Mouse (Mus musculus) T-helper 1 cell (primary cell): Measurements from ENCODE around the gene Btbd11.

ENCODE experiments used
- in situ Hi-C: fragments of 300-600 bp; cut with MboI, MseI; formaldehyde crosslinking; loops from one replicate; pipeline ENCODE4 v1.15.1; 2025; ENCODE audit warnings: high pct_unique_total_duplicates

The Btbd11 gene

GRCm38 (mm10) chr10:85386605-85387218, at the start of gene Btbd11:
Gene Btbd11, plus strand, starts transcription at chr10:85386814.
- in situ Hi-C loops = no loop called here

GRCm38 (mm10) chr10:85338733-85339132, 47.9 kb upstream of the Btbd11 start:
- in situ Hi-C loops = no loop called here

GRCm38 (mm10) chr10:85341867-85342266, 44.7 kb upstream of the Btbd11 start:
- in situ Hi-C loops = no loop called here

GRCm38 (mm10) chr10:85347171-85347570, 39.4 kb upstream of the Btbd11 start:
- in situ Hi-C loops = no loop called here

- in situ Hi-C loops = no loop called here
Observed at GRCm38 (mm10) chr10:85352505-85352904, 34.1 kb upstream of the Btbd11 start.

GRCm38 (mm10) chr10:85354270-85354669, 32.3 kb upstream of the Btbd11 start:
- in situ Hi-C loops = no loop called here

GRCm38 (mm10) chr10:85359501-85360066, 27.0 kb upstream of the Btbd11 start:
- in situ Hi-C loops = no loop called here

GRCm38 (mm10) chr10:85362766-85363442, 23.7 kb upstream of the Btbd11 start:
- in situ Hi-C loops = no loop called here

- in situ Hi-C loops = no loop called here
Observed at GRCm38 (mm10) chr10:85366876-85367275, 19.7 kb upstream of the Btbd11 start.

- in situ Hi-C loops = no loop called here
Observed at GRCm38 (mm10) chr10:85371309-85371708, 15.3 kb upstream of the Btbd11 start.

GRCm38 (mm10) chr10:85372108-85372507, 14.5 kb upstream of the Btbd11 start:
- in situ Hi-C loops = no loop called here

GRCm38 (mm10) chr10:85378972-85379371, 7.6 kb upstream of the Btbd11 start:
- in situ Hi-C loops = no loop called here

- in situ Hi-C loops = no loop called here
Observed at GRCm38 (mm10) chr10:85382981-85383380, 3.6 kb upstream of the Btbd11 start.

- in situ Hi-C loops = no loop called here
Observed at GRCm38 (mm10) chr10:85387219-85388070, 831 bp downstream of the Btbd11 start.

- in situ Hi-C loops = no loop called here
Observed at GRCm38 (mm10) chr10:85388071-85388750, 1.6 kb downstream of the Btbd11 start.

- in situ Hi-C loops = no loop called here
Observed at GRCm38 (mm10) chr10:85388751-85389115, 2.1 kb downstream of the Btbd11 start.

GRCm38 (mm10) chr10:85389286-85390139, 2.9 kb downstream of the Btbd11 start:
- in situ Hi-C loops = no loop called here

- in situ Hi-C loops = no loop called here
Observed at GRCm38 (mm10) chr10:85393016-85393415, 6.4 kb downstream of the Btbd11 start.

- in situ Hi-C loops = no loop called here
Observed at GRCm38 (mm10) chr10:85394558-85394957, 7.9 kb downstream of the Btbd11 start.

- in situ Hi-C loops = no loop called here
Observed at GRCm38 (mm10) chr10:85411120-85411519, 24.5 kb downstream of the Btbd11 start.
